Mouse (Mus musculus) myocyte (in vitro differentiated cells): ENCODE data around the gene Hoxb4. TPM values are rescaled to one million over a fixed set of nuclear protein-coding genes. Genes with fewer than 3 reads are reported as not detected.

ENCODE experiments used
- H3K27me3 ChIP-seq: one replicate; pipeline ENCODE4 v1.6.1; 2011; ENCODE audit not compliant: control insufficient read depth, insufficient read depth, insufficient read length
- H3K36me3 ChIP-seq: one replicate; pipeline ENCODE4 v1.6.1; 2011; ENCODE audit not compliant: control insufficient read depth, insufficient read depth
- H3K4me2 ChIP-seq: one replicate; pipeline ENCODE4 v1.6.1; 2011; ENCODE audit warnings: low read depth, control low read depth
- H3K4me3 ChIP-seq: one replicate; pipeline ENCODE4 v1.5.1; 2011; ENCODE audit warnings: mild to moderate bottlenecking, control low read depth, moderate library complexity
- H3K79me2 ChIP-seq: one replicate; pipeline ENCODE4 v1.6.1; 2011; ENCODE audit not compliant: control insufficient read depth, insufficient read depth
- H3ac ChIP-seq: one replicate; pipeline ENCODE4 v1.6.1; 2011; ENCODE audit not compliant: control insufficient read depth, insufficient read length
- CEBPB ChIP-seq: IDR thresholded peaks from 2 replicates; pipeline ENCODE4 v1.6.1; 2011; ENCODE audit warnings: mild to moderate bottlenecking, moderate library complexity; ENCODE audit not compliant: poor library complexity, insufficient read depth, severe bottlenecking
- E2F4 ChIP-seq: IDR thresholded peaks from one replicate; pipeline ENCODE4 v1.6.1; 2011; ENCODE audit warnings: mild to moderate bottlenecking, control low read depth, moderate library complexity; ENCODE audit not compliant: insufficient read depth
- MAX ChIP-seq: IDR thresholded peaks from one replicate; pipeline ENCODE4 v1.6.1; 2011; ENCODE audit warnings: low read depth, mild to moderate bottlenecking, control low read depth
- MYOD1 ChIP-seq, 3 experiments: IDR thresholded peaks; one replicate each; pipeline ENCODE4 v1.6.1; 2011; ENCODE audit warnings: control low read depth in 2 of 3, low read depth in 2 of 3, mild to moderate bottlenecking in 2 of 3, moderate library complexity in 1 of 3; ENCODE audit not compliant: insufficient read length in 2 of 3, control insufficient read depth in 1 of 3
- MYOG ChIP-seq, 3 experiments: IDR thresholded peaks; one replicate each; pipeline ENCODE4 v1.6.1; 2011; ENCODE audit warnings: control low read depth in 2 of 3, low read depth in 2 of 3, mild to moderate bottlenecking in 2 of 3; ENCODE audit not compliant: insufficient read length in 2 of 3, control insufficient read depth in 1 of 3, insufficient read depth in 1 of 3
- POLR2A ChIP-seq: IDR thresholded peaks from one replicate; pipeline ENCODE4 v1.6.1; 2011; ENCODE audit warnings: low read depth, mild to moderate bottlenecking, control low read depth, moderate library complexity; ENCODE audit not compliant: insufficient read length
- POLR2AphosphoS2 ChIP-seq: IDR thresholded peaks from one replicate; pipeline ENCODE4 v1.6.1; 2011; ENCODE audit warnings: low read depth, control low read depth; ENCODE audit not compliant: insufficient read length
- REST ChIP-seq: IDR thresholded peaks from one replicate; pipeline ENCODE4 v1.6.1; 2011; ENCODE audit warnings: mild to moderate bottlenecking, control low read depth, moderate library complexity; ENCODE audit not compliant: insufficient read depth, insufficient read length
- SRF ChIP-seq: IDR thresholded peaks from one replicate; pipeline ENCODE4 v1.6.1; 2011; ENCODE audit warnings: low read depth; ENCODE audit not compliant: control insufficient read depth, insufficient read length
- TCF12 ChIP-seq: IDR thresholded peaks from one replicate; pipeline ENCODE4 v1.6.1; 2011; ENCODE audit warnings: mild to moderate bottlenecking, control low read depth; ENCODE audit not compliant: poor library complexity, insufficient read depth, severe bottlenecking
- TCF3 ChIP-seq: IDR thresholded peaks from one replicate; pipeline ENCODE4 v1.6.1; 2011; ENCODE audit warnings: low read depth, control low read depth; ENCODE audit not compliant: insufficient read length
- USF1 ChIP-seq: IDR thresholded peaks from one replicate; pipeline ENCODE4 v1.6.1; 2011; ENCODE audit warnings: low read depth, mild to moderate bottlenecking, control low read depth, moderate library complexity
- polyA plus RNA-seq: library from polyadenylated mRNA; unstranded; fragments of >200 nt; fragmentation: generic; extraction: Trizol; gene quantifications from one replicate; pipeline ENCODE4 v1.2.1, GENCODE M21; 2012; ENCODE audit warnings: missing spikeins

Gene Hoxb4
- polyA plus RNA-seq, 1 experiment, result not detected

GRCm38 (mm10) chr11:96284774-96285734, 33.0 kb upstream of the Hoxb4 start:
- peak overlapping the region; percentile 56 for H3K4me2 ChIP-seq
- no peaks in the 10 kb centered on the region for H3K79me2 ChIP-seq
- no peak overlapping the region for H3ac ChIP-seq
- no peaks in the 10 kb centered on the region for H3K36me3 ChIP-seq
- H3K27me3 ChIP-seq, result peaks cover 95% of the 10 kb centered on the region
- TF ChIP-seq POLR2A, result no peak
- no peak for TF ChIP-seq CEBPB
- TF ChIP-seq MYOD1 (IDR thresholded peaks at IDR 0.05; ENCODE audit: control insufficient read depth in 1 of 3, insufficient read length in 2 of 3, low read depth in 2 of 3), result no peak
- H3K4me3 ChIP-seq, result no peak overlapping the region

GRCm38 (mm10) chr11:96285771-96286738, 32.0 kb upstream of the Hoxb4 start, which contains the start of gene Hoxb7:
TSS of gene Hoxb7 (plus strand) at chr11:96286623.
- no peaks in the 10 kb centered on the region for H3K79me2 ChIP-seq
- no peak within 1 kb of the TSS for H3K4me2 ChIP-seq
- no peak for TF ChIP-seq MYOD1 (IDR thresholded peaks at IDR 0.05; ENCODE audit: control insufficient read depth in 1 of 3, insufficient read length in 2 of 3, low read depth in 2 of 3)
- TF ChIP-seq E2F4, result no peak
- TF ChIP-seq USF1, result peak; percentile 58
- H3K36me3 ChIP-seq, result no peaks in the 10 kb centered on the region
- peaks cover 93% of the 10 kb centered on the region for H3K27me3 ChIP-seq
- H3ac ChIP-seq, result no peak within 1 kb of the TSS
- no peak within 1 kb of the TSS for H3K4me3 ChIP-seq

- Histone ChIP-seq H3ac (no peak overlapping the region), H3K4me2 (no peak overlapping the region), H3K27me3 (peaks cover 89% of the 10 kb centered on the region), H3K4me3 (no peak overlapping the region), H3K36me3 (no peaks in the 10 kb centered on the region), H3K79me2 (no peaks in the 10 kb centered on the region)
- TF ChIP-seq TCF12 (no peak), MAX (no peak), E2F4 (no peak), REST (no peak)
Observed at GRCm38 (mm10) chr11:96286739-96287385, 31.2 kb upstream of the Hoxb4 start.

- H3K27me3 ChIP-seq, result peaks cover 87% of the 10 kb centered on the region
- H3ac ChIP-seq, result no peak overlapping the region
- no peaks in the 10 kb centered on the region for H3K36me3 ChIP-seq
- H3K4me3 ChIP-seq, result no peak overlapping the region
- TF ChIP-seq TCF12 (no peak), POLR2AphosphoS2 (no peak), USF1 (no peak), POLR2A (no peak), MYOG (IDR thresholded peaks at IDR 0.05; ENCODE audit: control insufficient read depth in 1 of 3, insufficient read depth in 1 of 3, insufficient read length in 2 of 3, low read depth in 2 of 3) (no peak), MAX (no peak), E2F4 (no peak), REST (no peak), CEBPB (no peak), SRF (no peak), MYOD1 (IDR thresholded peaks at IDR 0.05; ENCODE audit: control insufficient read depth in 1 of 3, insufficient read length in 2 of 3, low read depth in 2 of 3) (no peak), TCF3 (no peak)
- no peaks in the 10 kb centered on the region for H3K79me2 ChIP-seq
- H3K4me2 ChIP-seq, result no peak overlapping the region
Observed at GRCm38 (mm10) chr11:96287411-96287810, 30.7 kb upstream of the Hoxb4 start.
